Mouse (Mus musculus) small intestine, adult 2 months (tissue): ENCODE data around the gene Gpr146.

Experiments
- CTCF ChIP-seq: fragments of 200-500 bp; IDR thresholded peaks from 2 replicates; pipeline ENCODE4 v1.5.1; 2012; ENCODE audit warnings: low read depth, mild to moderate bottlenecking, control low read depth, inconsistent platforms, low read length, moderate library complexity, mixed read lengths; ENCODE audit not compliant: insufficient replicate concordance, insufficient read length; ENCODE audit errors: extremely low read depth
- POLR2A ChIP-seq: fragments of 200-500 bp; IDR thresholded peaks from 2 replicates; pipeline ENCODE4 v1.6.1; 2012; ENCODE audit warnings: low read depth, mild to moderate bottlenecking, control low read depth, inconsistent platforms, low read length, moderate library complexity

DNA sequence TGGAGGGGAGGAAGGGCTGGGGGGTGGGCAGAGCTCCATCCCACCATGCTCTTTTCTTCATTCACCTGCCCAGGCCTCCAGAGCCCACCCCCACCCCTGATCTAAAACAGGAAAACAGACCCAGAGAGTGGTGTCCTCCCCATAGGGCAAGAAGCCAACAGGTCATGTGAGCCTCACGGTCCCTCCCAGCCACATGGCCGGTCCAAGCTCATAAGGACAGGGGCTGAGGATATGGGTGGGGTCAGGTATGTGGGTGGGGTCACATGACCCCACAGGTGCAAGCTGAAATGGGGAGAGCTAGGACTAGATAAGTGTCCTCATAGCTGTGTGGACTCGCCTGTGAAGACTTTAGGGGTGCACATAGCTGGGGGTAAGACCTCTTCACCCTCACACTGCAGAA lies 39.1 kb upstream of the Gpr146 start:
- TF ChIP-seq CTCF (no peak), POLR2A (no peak)
